Mouse (Mus musculus) regulatory T cell (primary cell): Measurements from ENCODE around the gene Kmt2d.

Experiments used
- in situ Hi-C: fragments of 300-600 bp; cut with MboI, MseI; formaldehyde crosslinking; loops from one replicate; pipeline ENCODE4 v1.15.1; 2025; ENCODE audit warnings: high pct_unique_total_duplicates

Kmt2d gene

DNA sequence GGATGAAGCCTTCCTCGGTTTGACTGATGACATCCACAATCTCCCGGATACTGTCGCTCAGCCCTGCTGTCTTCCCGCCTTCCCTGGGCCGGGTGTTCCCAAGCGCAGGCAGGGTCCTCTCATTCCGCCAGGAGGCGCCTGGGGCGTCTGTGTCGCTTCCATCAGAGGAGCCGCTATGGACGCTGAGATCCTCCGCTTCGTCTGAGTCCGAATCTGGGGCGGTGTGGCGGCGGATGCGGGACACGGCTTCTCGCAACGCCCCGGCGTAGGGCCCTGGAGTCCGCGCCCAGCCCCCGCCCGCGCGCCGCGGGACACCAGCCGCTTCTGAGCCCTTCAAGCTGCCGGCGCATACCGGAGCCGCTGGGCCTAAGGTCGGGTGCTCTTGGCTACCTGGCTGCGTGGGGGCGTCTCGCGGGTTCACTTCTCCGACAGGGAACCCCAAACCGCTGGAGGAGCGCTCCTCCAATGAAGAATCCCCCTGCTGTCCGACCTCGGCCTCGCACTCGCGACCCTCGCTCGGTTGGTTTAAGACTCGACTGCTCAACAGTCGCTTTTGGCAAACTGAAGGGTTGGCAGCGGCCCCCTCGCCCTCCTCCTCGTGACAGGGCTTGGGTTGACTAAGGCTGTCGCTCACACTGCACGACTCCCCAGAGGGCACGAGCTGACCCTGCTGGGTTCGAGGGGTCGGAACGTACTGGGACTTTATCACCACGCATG, 65.5 kb downstream of the Kmt2d start:
- in situ Hi-C loops: no loop called here

- in situ Hi-C loops: no loop called here
Measured at GRCm38 (mm10) chr15:98804054-98804453, 67.0 kb downstream of the Kmt2d start.

DNA sequence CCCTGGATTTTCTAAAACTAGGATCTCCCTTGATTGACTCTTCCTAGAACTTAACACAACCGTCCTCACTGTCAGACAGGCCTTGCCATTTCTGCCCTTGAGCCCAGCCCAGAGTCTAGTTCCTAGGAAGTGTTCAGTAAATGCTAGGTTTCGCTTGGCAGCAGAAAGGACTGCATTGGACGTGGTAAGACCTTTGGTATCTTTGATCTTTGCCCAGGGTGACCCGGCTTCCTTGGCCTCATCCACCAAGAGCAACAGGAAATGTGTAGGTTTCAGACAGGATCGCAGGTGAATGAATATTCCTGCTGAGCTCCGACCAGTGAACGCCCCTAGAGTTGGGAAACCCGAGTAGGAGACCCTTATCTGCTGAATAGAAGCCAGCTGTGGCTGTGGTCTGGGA, 68.1 kb downstream of the Kmt2d start:
- in situ Hi-C loops: no loop called here

- in situ Hi-C loops: loop anchor here (5.0 kb wide), 1 partner anchor 92 kb away; the partner anchor contains the start of gene Ccdc65
Measured at GRCm38 (mm10) chr15:98799396-98799795, 71.6 kb downstream of the Kmt2d start.

DNA sequence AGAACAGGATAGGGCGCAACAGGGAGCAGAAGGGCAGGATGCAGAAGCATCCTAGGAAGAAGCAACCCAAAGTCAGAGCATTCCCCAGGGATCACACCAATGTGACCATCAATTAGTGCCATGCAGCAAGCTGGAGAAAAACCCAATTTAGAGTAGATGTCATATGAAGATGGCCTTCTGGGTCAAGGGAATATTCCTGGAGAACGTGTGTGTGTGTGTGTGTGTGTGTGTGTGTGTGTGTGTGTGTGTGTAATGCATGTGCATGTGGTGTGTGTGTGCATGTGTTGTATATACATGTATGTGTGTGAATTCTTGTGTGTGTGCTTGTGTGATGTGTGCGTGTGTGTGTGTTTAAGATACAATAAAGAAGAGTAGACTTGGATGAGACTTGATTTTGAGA, 72.1 kb downstream of the Kmt2d start:
- in situ Hi-C loops: loop anchor here (5.0 kb wide), 1 partner anchor 92 kb away; the partner anchor contains the start of gene Ccdc65

- in situ Hi-C loops: loop anchor here (5.0 kb wide), 1 partner anchor 91 kb away; the partner anchor contains the start of gene Ccdc65
Measured at GRCm38 (mm10) chr15:98797835-98798492, 73.0 kb downstream of the Kmt2d start.

DNA sequence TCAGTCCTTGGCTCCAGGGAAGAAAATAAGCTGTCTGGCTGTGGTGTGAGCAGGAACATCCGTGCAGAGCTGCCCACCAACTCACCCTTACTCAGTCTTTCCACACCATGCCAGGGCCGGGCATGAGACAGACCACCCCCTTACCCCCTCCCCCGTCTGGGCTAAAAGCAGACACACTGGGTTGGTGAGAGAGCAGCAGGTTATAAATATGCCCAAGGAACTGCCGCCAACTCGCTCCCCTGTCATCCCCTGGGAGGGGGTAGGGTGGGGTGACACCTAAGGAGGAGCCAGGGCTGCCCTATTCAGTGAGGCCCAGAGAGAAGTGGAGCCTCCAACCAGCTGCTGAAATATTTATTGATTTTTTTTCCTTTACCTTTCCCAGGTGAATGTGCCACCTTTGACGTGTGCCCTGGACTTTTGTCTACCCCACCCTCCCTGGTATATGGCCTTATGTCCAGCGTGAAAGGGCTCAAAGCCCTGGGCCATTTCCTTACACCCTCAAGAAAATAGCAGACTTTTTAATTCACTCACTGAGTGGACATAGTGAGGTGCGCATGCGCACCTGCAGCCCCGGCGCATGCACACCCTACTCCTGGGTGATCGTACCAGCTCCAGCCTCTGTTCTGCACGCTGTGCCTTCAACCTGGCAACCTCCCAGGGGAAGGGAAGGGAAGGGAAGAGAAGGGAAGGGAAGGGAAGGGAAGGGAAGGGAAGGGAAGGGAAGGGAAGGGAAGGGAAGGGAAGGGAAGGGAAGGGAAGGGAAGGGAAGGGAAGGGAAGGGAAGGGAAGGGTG, 74.0 kb downstream of the Kmt2d start:
- in situ Hi-C loops: loop anchor here (5.0 kb wide), 1 partner anchor 90 kb away; the partner anchor contains the start of gene Ccdc65

- in situ Hi-C loops: no loop called here
Measured at GRCm38 (mm10) chr15:98793141-98793698, 77.8 kb downstream of the Kmt2d start.

- in situ Hi-C loops: no loop called here
Measured at GRCm38 (mm10) chr15:98792233-98793020, 78.6 kb downstream of the Kmt2d start.

- in situ Hi-C loops: no loop called here
Measured at GRCm38 (mm10) chr15:98791771-98792170, 79.2 kb downstream of the Kmt2d start.

DNA sequence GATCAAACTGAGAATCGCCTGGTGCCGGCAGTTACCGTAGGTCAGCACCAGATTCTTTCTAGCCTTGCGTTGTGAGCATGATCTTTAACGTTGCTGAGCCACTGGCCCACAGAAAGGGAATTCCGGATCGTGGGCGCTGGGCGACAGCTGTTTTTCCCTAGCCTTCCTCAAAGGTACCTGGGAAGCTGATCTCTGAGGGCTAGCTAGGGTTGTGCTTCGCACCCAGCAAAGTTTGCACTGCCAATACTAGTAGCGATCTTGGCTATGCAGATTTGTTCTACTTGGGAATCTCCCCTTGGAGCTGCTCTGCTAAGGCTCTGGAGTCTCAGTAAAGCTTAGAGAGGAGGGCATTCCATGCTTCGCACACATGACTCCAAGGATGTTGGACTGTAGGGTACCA, 79.8 kb downstream of the Kmt2d start:
- in situ Hi-C loops: no loop called here

GRCm38 (mm10) chr15:98790761-98791160, 80.2 kb downstream of the Kmt2d start:
- in situ Hi-C loops: no loop called here

- in situ Hi-C loops: no loop called here
Measured at GRCm38 (mm10) chr15:98789661-98790535, 81.1 kb downstream of the Kmt2d start, which contains the start of gene Wnt1. Wnt1 (plus strand) TSS chr15:98789857.

DNA sequence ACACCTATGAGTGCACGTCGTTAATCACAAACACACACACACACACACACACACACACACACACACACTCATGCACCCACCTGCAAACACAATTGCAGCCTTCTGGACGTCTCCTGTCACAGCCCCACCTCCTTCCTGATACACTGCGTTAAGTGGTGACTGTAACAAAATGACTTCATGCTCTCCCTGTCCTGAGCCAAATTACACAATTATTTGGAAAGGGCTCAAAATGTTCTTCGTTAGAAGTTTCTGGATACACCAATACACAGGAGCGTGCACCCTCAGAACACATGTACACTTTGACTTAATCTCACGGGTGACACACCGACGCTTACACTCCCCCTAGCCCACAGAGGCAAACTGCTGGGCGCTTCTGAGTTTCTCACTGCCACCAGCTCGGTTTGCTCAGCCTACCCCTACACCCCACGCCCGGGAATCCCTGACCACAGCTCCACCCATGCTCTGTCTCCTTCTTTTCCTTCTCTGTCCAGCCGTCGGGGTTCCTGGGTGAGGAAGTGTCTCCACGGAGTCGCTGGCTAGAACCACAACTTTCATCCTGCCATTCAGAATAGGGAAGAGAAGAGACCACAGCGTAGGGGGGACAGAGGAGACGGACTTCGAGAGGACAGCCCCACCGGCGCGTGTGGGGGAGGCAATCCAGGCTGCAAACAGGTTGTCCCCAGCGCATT, 81.9 kb downstream of the Kmt2d start:
- in situ Hi-C loops: no loop called here

- in situ Hi-C loops: no loop called here
Measured at GRCm38 (mm10) chr15:98787930-98788329, 83.1 kb downstream of the Kmt2d start.

- in situ Hi-C loops: no loop called here
Measured at GRCm38 (mm10) chr15:98785744-98786143, 85.3 kb downstream of the Kmt2d start.
